Mouse (Mus musculus) adrenal gland, adult 2 months (tissue): ENCODE data around the gene Gm47189. TPM values are rescaled to one million over a fixed set of nuclear protein-coding genes. Genes with fewer than 3 reads are reported as not detected.
"Not testable (repeated sequence)": the region's sequence is repeated elsewhere in the genome, so short reads cannot be mapped to it uniquely, and the experiment has no call there.

Experiments used
- DNase-seq: peaks from one replicate; pipeline ENCODE4 v3.0.0; 2021
- long read RNA-seq: library from polyadenylated mRNA; stranded (forward); transcript quantifications from one replicate; pipeline ENCODE4 v2.0.0, GENCODE M21; 2021
- polyA plus RNA-seq: library from polyadenylated mRNA; depleted of rRNA; stranded (reverse); fragments of >200 nt; gene quantifications from 2 replicates; pipeline ENCODE4 v1.2.3, GENCODE M21; 2012; rRNA removed
- total RNA-seq, 2 experiments: library from RNA; stranded (reverse); gene quantifications; 2 replicates each; pipeline ENCODE4 v1.2.3; 2021

The Gm47189 gene
- total RNA-seq (not detected), polyA plus RNA-seq (not detected in 2 replicates)
- long read RNA-seq, result 0 reads

GRCm38 (mm10) chr14:41772341-41772740 lies at the start of gene Gm47189:
Gm47189 (minus strand) TSS chr14:41772441.
- DNase-seq, result not testable (repeated sequence)

DNA sequence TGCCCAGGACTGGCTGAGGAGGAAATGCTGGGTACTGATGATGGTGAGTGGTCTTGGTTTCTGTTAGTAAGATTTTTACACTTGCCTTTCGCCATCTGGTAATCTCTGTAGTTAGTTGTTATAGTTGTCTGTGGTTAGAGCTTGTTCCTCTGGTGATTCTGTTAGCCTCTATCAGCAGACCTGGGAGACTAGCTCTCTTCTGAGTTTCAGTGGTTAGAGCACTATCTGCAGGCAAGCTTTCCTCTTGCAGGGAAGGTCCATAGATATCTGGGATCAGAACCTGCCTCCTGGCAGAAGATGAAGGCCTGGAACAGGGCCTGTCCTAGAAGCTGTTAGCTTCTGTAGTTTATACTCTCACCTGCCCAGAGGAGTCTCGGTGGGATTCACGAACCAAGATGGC lies 16.3 kb downstream of the Gm47189 start:
- DNase-seq, result not testable (repeated sequence)

GRCm38 (mm10) chr14:41750514-41750913 lies 21.7 kb downstream of the Gm47189 start, which contains the start of gene Gm7929:
Gm7929 (minus strand) TSS chr14:41750614.
- DNase-seq, result not testable (repeated sequence)

DNA sequence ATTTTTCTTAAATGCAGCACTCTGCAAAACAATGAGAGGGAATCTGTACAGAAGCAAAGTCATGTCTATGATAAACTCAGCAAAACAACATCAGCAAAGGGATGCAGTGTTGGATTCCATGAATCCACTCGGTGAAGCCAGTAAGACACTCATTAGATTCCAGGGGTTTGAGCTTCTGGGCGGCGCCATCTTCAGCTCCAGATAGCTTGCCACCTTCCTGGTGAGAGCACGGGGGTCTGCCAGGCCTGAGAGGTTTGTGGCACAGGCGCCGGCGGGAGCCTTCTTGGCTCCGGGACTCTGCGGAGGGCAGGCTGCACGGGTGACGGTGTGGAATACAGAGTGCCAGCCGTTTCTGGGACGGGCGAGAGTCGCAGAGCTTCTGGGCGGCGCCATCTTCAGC lies 48.8 kb downstream of the Gm47189 start:
- DNase-seq, result not testable (repeated sequence)

DNA sequence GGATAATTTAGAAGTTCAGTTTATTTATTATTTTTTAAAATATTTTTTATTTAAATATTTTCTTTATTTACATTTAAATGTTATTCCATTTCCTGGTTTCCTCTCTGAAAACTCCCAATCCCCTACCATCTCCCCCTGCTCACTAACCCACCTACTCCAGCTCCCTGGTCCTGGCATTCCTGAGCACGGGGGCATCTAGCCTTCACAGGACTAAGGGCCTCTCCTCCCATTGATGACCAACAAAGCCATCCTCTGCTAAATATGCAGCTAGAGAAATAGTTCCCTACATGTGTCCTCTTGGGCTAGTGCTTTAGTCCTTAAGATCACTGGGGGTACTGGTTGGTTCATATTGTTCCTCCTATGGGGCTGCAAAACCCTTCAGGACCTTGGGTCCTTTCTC lies 55.1 kb downstream of the Gm47189 start:
- not testable (repeated sequence) for DNase-seq

Other genes starting within 250 kb of the Gm47189 start
- not detected for gene Gm7970, start 216.9 kb downstream of the Gm47189 start, total RNA-seq
- not detected in 2 replicates for gene Gm7970, start 216.9 kb downstream of the Gm47189 start, polyA plus RNA-seq
- not detected for gene 1700049E17Rik2, start 199.2 kb downstream of the Gm47189 start, total RNA-seq
- gene 1700049E17Rik2, start 199.2 kb downstream of the Gm47189 start, polyA plus RNA-seq, result not detected in 2 replicates
- gene Gm3072, start 147.8 kb downstream of the Gm47189 start, total RNA-seq, result not detected
- gene Gm3072, start 147.8 kb downstream of the Gm47189 start, polyA plus RNA-seq, result not detected in 2 replicates
- gene Gm3676, start 126.0 kb downstream of the Gm47189 start, total RNA-seq, result not detected
- gene Gm3676, start 126.0 kb downstream of the Gm47189 start, polyA plus RNA-seq, result not detected in 2 replicates
- not detected for gene Gm8068, start 70.6 kb downstream of the Gm47189 start, total RNA-seq
- not detected in 2 replicates for gene Gm8068, start 70.6 kb downstream of the Gm47189 start, polyA plus RNA-seq
- not detected for gene Gm7929, start 21.8 kb downstream of the Gm47189 start, total RNA-seq
- not detected in 2 replicates for gene Gm7929, start 21.8 kb downstream of the Gm47189 start, polyA plus RNA-seq
- not detected for gene Gm7980, start 134.8 kb upstream of the Gm47189 start, total RNA-seq
- not detected in 2 replicates for gene Gm7980, start 134.8 kb upstream of the Gm47189 start, polyA plus RNA-seq
- gene 1700049E17Rik1, start 152.5 kb upstream of the Gm47189 start, total RNA-seq, result not detected
- not detected in 2 replicates for gene 1700049E17Rik1, start 152.5 kb upstream of the Gm47189 start, polyA plus RNA-seq
- gene 1700024B05Rik, start 171.6 kb upstream of the Gm47189 start, total RNA-seq, result not detected
- gene 1700024B05Rik, start 171.6 kb upstream of the Gm47189 start, polyA plus RNA-seq, result not detected in 2 replicates
- gene Gm6401, start 195.5 kb upstream of the Gm47189 start, total RNA-seq, result not detected
- not detected in 2 replicates for gene Gm6401, start 195.5 kb upstream of the Gm47189 start, polyA plus RNA-seq
- gene Gm3543, start 210.9 kb upstream of the Gm47189 start, total RNA-seq, result not detected
- gene Gm3543, start 210.9 kb upstream of the Gm47189 start, polyA plus RNA-seq, result not detected in 2 replicates